Mouse (Mus musculus) common myeloid progenitor, adult 5-6 weeks (primary cell): Measurements from ENCODE around the gene Aspdh. TPM values are rescaled to one million over a fixed set of nuclear protein-coding genes. Genes with fewer than 3 reads are reported as not detected.

ENCODE experiments used
- ATAC-seq: replicated peaks from 2 replicates; pipeline ENCODE4 v1.8.0; 2016; ENCODE audit warnings: low read depth, mild to moderate bottlenecking, moderate TSS enrichment, inconsistent platforms; ENCODE audit not compliant: poor library complexity, severe bottlenecking
- total RNA-seq: library from RNA; stranded (forward); fragments of 200-1000, 187-1606 nt; gene quantifications from 2 replicates; pipeline ENCODE4 v1.2.3, GENCODE M21; 2017

Aspdh gene
- total RNA-seq, 1 experiment from 2014 or later: not detected

DNA sequence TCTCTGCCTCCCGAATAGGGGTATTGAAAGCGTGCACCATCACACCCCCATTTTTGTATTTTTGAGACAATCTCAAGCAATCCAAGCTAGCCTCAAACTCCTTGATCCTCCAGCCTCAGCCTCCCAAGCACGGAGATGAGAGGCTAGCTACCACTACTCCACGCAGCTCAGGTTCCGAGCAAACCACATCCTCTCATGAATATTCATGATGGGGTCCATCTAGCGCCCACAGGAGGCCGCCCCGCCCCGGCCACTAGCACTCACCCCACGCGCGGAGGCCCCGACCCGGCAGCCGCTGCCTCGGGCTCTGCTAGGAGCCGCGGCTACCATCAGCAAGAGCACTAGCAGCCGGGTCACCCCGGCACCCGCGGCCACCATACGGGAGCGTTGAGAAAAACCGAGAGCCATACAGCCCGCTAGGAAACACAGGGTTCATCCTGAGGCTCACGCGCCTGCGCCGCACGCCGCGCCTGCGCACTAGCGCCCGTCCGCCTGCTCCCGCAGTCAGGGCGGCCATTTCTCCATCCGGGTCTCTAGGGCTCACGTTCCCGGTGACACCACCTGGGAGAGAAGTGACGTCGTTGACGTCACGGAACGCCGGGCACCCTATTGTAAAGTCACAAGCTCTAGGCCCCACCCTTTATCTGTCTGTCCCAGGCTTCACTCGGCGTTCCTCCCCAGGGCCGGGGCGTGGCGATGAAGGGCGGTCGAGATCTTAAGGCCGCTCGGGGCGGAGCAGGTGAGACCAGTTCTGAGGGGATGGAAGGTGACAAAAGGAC is 31.0 kb downstream of the Aspdh start, which contains the start of the genes Emc10 and Fam71e1:
Gene Emc10 (minus strand): TSS at position 538 of the 779 bp plus-strand sequence.
Gene Fam71e1 (plus strand): TSS at position 590 of the 779 bp plus-strand sequence.
- ATAC-seq: peak; percentile 95

DNA sequence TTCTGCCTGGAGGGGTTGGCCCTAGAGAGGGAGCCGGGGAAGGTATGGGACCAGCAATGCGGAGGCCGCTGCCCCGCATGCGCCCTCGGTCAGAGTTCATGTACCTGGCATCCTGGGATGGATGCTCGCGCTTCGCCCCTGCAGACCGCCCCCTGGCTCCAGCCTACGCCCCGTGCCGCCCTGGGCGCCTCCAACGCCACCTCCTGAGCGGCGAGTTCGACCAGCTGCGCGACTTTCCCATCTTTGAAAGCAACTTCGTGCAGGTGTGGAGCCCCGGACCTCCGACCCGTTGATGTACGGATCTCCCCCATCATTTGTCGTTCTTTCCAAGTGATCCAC is 31.5 kb downstream of the Aspdh start:
- ATAC-seq: no peak

DNA sequence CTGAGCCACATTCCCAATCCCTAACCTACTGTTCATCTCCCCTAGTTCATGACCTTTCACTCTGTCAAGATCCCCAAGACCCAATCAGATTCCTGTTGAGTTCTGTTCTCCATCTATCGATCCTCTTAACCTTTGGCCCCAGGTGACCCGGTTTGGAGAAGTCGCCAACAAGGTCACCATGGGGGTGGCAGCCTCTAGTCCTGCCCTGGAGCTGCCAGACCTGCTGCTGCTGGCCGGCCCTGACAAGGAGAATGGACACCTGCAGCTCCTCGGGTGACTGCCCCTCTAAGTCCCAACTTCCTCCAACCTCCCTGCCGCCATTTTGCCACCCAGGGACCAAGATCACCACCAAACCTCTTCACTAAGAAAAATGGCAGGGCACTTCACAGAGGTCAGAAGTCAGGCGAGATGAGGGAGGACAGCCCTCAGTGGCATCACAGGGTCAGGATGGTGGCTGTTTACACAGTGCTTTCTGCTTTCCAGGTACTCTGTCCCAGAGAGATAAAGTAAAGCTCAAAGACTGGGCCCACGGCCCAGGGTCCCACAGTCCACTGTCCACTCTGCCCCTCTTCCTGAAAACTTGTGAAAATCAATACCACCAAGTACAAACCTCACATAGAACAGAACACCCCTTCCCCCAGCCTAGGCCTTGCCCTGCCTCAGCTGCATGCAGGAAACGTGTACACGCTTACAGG is 32.3 kb downstream of the Aspdh start:
- no peak for ATAC-seq

DNA sequence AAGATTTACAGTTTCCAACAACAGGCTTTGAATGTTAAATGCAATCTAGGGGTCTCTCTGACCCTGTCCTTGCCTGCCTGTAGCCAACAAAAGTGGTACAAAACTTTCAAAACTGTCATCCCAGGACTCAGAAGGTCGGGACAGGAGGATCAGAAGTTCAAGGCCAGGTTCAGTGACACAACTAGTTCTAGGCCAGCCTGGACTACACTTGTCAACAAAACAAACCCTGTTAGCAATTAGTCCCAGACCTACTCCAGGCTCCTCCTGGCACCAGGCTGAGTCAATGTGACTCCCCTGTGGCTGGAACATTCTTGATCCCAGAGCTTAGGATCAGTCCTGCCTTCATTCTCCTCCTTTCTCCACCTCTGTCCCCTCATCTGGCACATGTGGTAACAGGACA is 33.7 kb downstream of the Aspdh start:
- ATAC-seq: no peak

DNA sequence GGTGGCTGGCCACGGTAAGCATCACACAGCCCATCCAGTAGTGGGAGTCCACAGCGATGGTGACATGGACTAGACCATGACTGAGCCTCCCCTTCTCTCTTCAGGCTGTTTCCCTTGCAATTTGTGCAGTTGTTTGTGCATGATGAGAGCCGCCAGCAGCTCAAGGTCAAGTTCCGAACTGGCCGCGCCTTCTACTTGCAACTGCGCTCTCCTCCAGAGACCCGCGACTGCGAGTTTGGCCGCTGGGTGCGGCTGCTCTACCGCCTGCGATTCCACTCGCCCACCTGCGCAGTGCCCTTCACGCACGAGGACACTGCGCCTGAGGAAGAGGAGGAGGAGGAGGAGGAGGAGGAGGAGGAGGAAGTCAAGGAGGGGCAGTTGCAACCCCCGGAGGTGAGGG is 34.9 kb downstream of the Aspdh start:
- ATAC-seq: no peak

DNA sequence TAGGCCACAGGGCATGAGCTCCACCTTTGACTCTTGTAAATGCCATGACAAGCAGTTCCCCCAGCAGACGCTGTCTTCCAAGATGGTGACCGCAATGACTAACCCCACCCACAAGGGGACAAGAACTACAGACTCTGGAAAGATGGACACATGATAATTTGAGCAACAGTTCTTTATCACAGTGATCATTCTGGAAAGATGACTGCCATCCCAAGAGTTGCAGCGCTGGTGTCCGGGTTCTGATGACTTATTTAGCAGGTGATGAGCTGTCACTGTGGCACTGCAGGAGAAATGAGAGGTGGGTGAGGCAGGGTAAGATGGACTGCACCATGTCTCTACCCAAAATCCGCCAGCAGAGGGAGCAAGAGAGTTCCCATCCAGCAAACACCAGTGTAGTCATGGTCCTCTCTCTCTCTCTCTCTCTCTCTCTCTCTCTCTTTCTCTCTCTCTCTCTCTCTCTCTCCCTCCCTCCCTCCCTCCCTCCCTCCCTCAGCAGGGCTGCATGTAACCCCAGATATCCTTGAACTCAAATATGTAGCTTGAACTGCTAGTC is 36.4 kb downstream of the Aspdh start:
- peak; percentile 84 for ATAC-seq

DNA sequence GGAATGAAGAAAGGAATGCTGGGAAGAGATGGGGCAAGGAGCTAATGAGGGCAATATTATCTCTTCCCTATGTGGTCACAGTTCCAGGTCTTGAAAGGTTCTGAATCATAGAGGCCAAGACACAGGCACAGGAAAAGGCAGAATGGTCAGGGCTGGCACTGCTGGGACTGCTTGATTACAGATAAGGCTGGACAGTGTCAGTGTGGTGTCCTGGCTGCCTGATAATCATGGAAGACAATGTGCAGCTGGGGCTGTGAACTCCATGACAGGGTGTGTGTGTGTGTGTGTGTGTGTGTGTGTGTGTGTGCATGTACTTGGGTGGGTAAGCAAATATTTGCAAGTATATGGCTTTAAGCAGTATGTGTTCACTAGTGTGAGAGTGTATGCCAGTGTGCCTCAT is 42.3 kb downstream of the Aspdh start:
- ATAC-seq: no peak

Other genes starting within 250 kb of the Aspdh start
- not detected in 2 replicates for gene Klk1b5, start 249.4 kb upstream of the Aspdh start, total RNA-seq
- not detected in 2 replicates for gene Klk1, start 240.0 kb upstream of the Aspdh start, total RNA-seq
- not detected in 2 replicates for gene Gm36864, start 229.2 kb upstream of the Aspdh start, total RNA-seq
- 0.55 and 0.73 TPM in 2 replicates for gene 1700028J19Rik, start 218.7 kb upstream of the Aspdh start, total RNA-seq
- 97.3 and 107 TPM in 2 replicates for gene 2410002F23Rik, start 218.7 kb upstream of the Aspdh start, total RNA-seq
- not detected in 2 replicates for gene Acp4, start 208.0 kb upstream of the Aspdh start, total RNA-seq
- not detected in 2 replicates for gene Gm15517, start 203.9 kb upstream of the Aspdh start, total RNA-seq
- 2.7 and 5.5 TPM in 2 replicates for gene Clec11a, start 158.5 kb upstream of the Aspdh start, total RNA-seq
- gene Shank1, start 155.1 kb upstream of the Aspdh start, total RNA-seq: not detected in 2 replicates
- 0.58 and 0.64 TPM in 2 replicates for gene Syt3, start 81.3 kb upstream of the Aspdh start, total RNA-seq
- gene 1700008O03Rik, start 79.6 kb upstream of the Aspdh start, total RNA-seq: 0.78 TPM in 1 of 2 replicates, not detected in the other
- not detected in 2 replicates for gene Lrrc4b, start 36.4 kb upstream of the Aspdh start, total RNA-seq
- gene Josd2, start 2.6 kb downstream of the Aspdh start, total RNA-seq: 26.0 and 37.3 TPM in 2 replicates
- gene Emc10, start 31.1 kb downstream of the Aspdh start, total RNA-seq: 29.5 and 38.8 TPM in 2 replicates
- gene Fam71e1, start 31.2 kb downstream of the Aspdh start, total RNA-seq: 3.1 TPM in 1 of 2 replicates, not detected in the other
- not detected in 2 replicates for gene Mybpc2, start 59.3 kb downstream of the Aspdh start, total RNA-seq
- not detected in 2 replicates for gene Spib, start 66.7 kb downstream of the Aspdh start, total RNA-seq
- gene Pold1, start 83.5 kb downstream of the Aspdh start, total RNA-seq: 86.0 and 89.7 TPM in 2 replicates
- 69.3 and 123 TPM in 2 replicates for gene Nr1h2, start 88.6 kb downstream of the Aspdh start, total RNA-seq
- gene Napsa, start 107.0 kb downstream of the Aspdh start, total RNA-seq: 43.4 and 48.5 TPM in 2 replicates
- 0.39 and 1.1 TPM in 2 replicates for gene Kcnc3, start 125.3 kb downstream of the Aspdh start, total RNA-seq
- gene Myh14, start 205.5 kb downstream of the Aspdh start, total RNA-seq: not detected in 2 replicates
- gene Izumo2, start 243.4 kb downstream of the Aspdh start, total RNA-seq: not detected in 2 replicates